Mouse (Mus musculus) forebrain, embryonic 13.5 days (tissue): Measurements from ENCODE around the gene Gramd4. TPM values are rescaled to one million over a fixed set of nuclear protein-coding genes. Genes with fewer than 3 reads are reported as not detected.
"Not testable (repeated sequence)": the region's sequence is repeated elsewhere in the genome, so short reads cannot be mapped to it uniquely, and the experiment has no call there.

ENCODE experiments used
- ATAC-seq: fragments of 200-750 bp; cut with Nextera tagmentation; 2 replicates; pipeline ENCODE4 v1.8.0; 2017
- H3K27ac ChIP-seq: fragments of 300-500 bp; sonication (generic); 2 replicates; pipeline ENCODE4 v1.5.1; 2015; ENCODE audit warnings: inconsistent platforms, mild to moderate bottlenecking, moderate library complexity
- H3K27me3 ChIP-seq: fragments of 300-500 bp; sonication (generic); 2 replicates; pipeline ENCODE4 v1.6.1; 2015; ENCODE audit warnings: mild to moderate bottlenecking, inconsistent platforms
- H3K36me3 ChIP-seq: fragments of 300-500 bp; sonication (generic); 2 replicates; pipeline ENCODE4 v1.6.1; 2015; ENCODE audit warnings: mild to moderate bottlenecking, inconsistent platforms; ENCODE audit not compliant: poor library complexity, severe bottlenecking
- H3K4me1 ChIP-seq: fragments of 300-500 bp; sonication (generic); 2 replicates; pipeline ENCODE4 v1.6.1; 2015; ENCODE audit warnings: inconsistent platforms
- H3K4me2 ChIP-seq: fragments of 300-500 bp; sonication (generic); 2 replicates; pipeline ENCODE4 v1.6.1; 2015; ENCODE audit warnings: inconsistent platforms, mild to moderate bottlenecking, moderate library complexity
- H3K4me3 ChIP-seq: fragments of 300-500 bp; sonication (generic); 2 replicates; pipeline ENCODE4 v1.5.1; 2015; ENCODE audit warnings: mild to moderate bottlenecking, inconsistent platforms
- H3K9ac ChIP-seq: fragments of 300-500 bp; sonication (generic); 2 replicates; pipeline ENCODE4 v1.6.1; 2015; ENCODE audit warnings: mild to moderate bottlenecking, inconsistent platforms
- H3K9me3 ChIP-seq: fragments of 300-500 bp; sonication (generic); replicated peaks from 2 replicates; pipeline ENCODE4 v1.6.1; 2016; ENCODE audit warnings: inconsistent platforms
- WGBS: fragments of 180-500 bp; shearing (Covaris S2); methylation state at CpG from one replicate; pipeline ENCODE4 v1.1.7; 2015; 5-methylcytosine and 5-hydroxymethylcytosine counted together
- polyA plus RNA-seq: library from polyadenylated mRNA; unstranded; fragments of >200 nt; fragmentation: Nextera tagmentation; extraction: Ambion mirVana; gene quantifications from 2 replicates; pipeline ENCODE4 v1.2.1, GENCODE M21; 2015

Gene Gramd4
- polyA plus RNA-seq, 1 experiment from 2014 or later, result 31.6 TPM

DNA sequence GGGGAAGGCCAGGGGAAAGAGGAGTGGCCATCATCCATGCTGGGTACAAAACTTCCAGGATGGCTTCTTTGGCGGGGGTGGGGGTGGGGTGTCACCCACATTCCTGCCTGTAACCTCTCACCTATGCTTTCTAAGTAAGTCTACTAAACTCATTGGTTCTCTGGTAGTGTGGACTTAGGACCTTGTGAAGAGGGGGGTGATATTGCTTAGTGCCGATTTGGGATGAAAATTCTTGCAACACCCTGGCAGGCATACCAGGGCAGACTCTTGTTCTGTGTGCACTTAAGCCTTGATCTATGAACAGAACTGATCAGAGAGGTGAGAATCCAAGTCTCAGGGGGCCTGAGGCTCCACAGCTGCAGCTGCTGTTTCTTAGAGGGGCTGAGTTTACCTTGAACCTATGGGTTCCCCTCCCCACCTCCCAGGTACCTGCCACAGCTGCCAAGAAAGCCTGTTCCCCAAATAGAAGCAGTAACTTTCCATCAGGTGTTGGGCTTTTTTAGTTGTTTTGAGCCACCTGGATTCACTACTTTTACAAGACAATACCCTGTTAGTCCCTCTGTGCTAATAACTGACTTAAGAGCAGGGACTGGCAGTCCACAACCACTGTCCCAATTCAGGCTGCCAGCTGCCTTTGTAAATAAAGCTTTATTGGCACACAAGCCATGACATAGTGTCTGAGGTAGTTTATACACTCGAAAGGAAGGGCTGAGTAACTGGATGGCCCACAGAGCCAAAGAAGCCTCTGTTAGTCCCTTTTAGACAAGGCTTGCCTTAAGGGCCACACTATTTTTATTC is 118.0 kb downstream of the Gramd4 start:
- H3K27ac ChIP-seq, result no peak overlapping the region
- no peaks in the 10 kb centered on the region for H3K9me3 ChIP-seq
- H3K27me3 ChIP-seq, result no peaks in the 10 kb centered on the region
- H3K4me3 ChIP-seq, result no peak overlapping the region
- no peak for ATAC-seq
- WGBS, result 78% methylated on average over 3 of the region's 3 CpGs
- H3K4me1 ChIP-seq, result peaks cover 17% of the 10 kb centered on the region
- H3K36me3 ChIP-seq, result no peaks in the 10 kb centered on the region
- H3K9ac ChIP-seq, result no peak overlapping the region
- no peak overlapping the region for H3K4me2 ChIP-seq

DNA sequence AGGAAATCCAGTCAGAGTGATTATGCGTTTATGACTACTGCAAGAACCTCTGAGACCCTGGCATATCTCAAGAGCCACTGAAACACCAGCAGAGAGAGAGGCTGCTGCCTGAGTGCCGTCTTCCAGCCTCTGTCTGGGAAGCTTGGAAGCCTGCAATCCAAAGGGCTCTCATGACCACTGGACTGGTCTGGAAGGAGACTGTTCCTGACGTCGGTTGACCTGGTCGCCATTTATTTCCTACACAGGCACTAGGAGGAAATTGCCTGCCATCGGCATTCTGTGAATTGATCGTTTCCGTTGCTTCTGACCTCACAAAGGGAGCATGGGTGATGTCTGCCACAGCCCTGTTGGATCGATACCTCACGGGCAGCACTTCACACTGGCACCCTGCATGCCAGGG is 118.7 kb downstream of the Gramd4 start:
- no peak overlapping the region for H3K4me3 ChIP-seq
- ATAC-seq, result no peak
- no peaks in the 10 kb centered on the region for H3K9me3 ChIP-seq
- no peak overlapping the region for H3K4me2 ChIP-seq
- WGBS, result 93% methylated on average over 10 of the region's 10 CpGs
- H3K9ac ChIP-seq, result no peak overlapping the region
- peaks cover 17% of the 10 kb centered on the region for H3K4me1 ChIP-seq
- H3K27ac ChIP-seq, result no peak overlapping the region
- no peaks in the 10 kb centered on the region for H3K27me3 ChIP-seq
- H3K36me3 ChIP-seq, result no peaks in the 10 kb centered on the region

DNA sequence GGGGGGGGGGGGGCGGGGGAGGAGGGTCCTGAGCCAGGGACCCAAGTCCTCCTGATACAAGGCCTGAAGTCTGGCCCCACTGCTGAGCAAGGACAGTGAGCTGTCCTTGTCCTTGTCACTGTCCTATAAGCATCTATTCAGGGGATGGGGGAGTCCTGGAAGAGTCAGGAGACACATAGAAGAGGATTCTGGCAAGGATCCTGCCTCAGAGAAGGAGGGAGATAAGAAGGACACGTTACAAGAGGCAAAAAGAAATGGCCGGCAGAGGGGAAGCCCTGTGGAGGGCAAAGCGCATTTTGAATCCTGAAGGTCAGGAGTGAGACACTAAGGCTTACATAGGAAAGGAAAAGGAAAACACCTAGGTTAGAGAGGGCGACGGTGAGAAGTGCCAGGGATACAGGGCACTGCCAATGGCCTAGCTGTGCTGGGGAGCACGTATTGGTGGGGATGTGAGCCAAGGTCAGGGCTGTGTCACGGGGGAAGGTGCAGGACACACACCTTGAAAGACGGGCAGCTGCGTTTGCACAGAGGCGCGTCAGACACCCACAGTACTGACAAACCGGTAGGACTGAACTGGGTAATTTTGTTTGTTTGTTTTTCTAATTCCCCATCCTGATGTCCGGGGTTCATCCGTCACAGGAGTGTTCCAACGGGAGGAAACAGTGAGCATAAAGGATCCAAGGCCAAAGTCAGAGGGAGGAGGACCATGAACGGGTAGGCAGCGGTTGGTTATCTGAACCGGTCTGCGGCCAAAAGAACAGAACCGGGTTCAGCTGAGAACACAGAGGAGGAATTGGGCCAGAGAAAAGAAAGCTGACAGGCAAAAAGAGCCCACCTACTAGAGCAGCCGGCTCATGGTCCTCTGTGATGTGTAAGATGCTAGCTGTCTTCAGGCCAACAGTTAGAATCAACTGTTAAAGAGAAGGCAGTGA is 119.5 kb downstream of the Gramd4 start:
- H3K4me3 ChIP-seq, result no peak overlapping the region
- no peak overlapping the region for H3K9ac ChIP-seq
- no peaks in the 10 kb centered on the region for H3K9me3 ChIP-seq
- H3K36me3 ChIP-seq, result no peaks in the 10 kb centered on the region
- 89% methylated on average over 21 of the region's 22 CpGs for WGBS
- peaks cover 18% of the 10 kb centered on the region for H3K4me1 ChIP-seq
- no peaks in the 10 kb centered on the region for H3K27me3 ChIP-seq
- H3K4me2 ChIP-seq, result no peak overlapping the region
- H3K27ac ChIP-seq, result no peak overlapping the region
- no peak for ATAC-seq

DNA sequence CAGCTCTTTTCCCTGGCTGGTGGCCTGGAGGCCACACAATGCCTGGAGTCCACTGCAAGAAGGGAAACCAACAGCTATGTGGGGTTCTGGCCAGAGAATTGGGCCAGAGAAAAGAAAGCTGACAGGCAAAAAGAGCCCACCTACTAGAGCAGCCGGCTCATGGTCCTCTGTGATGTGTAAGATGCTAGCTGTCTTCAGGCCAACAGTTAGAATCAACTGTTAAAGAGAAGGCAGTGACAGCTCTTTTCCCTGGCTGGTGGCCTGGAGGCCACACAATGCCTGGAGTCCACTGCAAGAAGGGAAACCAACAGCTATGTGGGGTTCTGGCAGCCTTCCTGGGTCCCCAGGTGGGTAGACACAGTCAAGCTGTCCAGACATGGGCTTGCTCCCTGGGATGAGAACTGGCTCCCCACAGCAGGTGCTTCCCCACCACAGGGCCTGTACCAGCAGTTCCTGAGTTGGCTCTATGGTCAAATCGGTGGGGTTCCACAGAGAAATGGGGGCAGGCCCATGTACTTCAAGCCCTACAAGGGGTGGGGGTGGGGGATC is 120.3 kb downstream of the Gramd4 start:
- H3K27me3 ChIP-seq, H3K4me3 ChIP-seq, H3K9me3 ChIP-seq, H3K9ac ChIP-seq, ATAC-seq, H3K36me3 ChIP-seq, H3K27ac ChIP-seq, H3K4me2 ChIP-seq: not testable (repeated sequence)
- WGBS, result 87% methylated on average over 2 of the region's 2 CpGs
- peaks cover 23% of the 10 kb centered on the region for H3K4me1 ChIP-seq

DNA sequence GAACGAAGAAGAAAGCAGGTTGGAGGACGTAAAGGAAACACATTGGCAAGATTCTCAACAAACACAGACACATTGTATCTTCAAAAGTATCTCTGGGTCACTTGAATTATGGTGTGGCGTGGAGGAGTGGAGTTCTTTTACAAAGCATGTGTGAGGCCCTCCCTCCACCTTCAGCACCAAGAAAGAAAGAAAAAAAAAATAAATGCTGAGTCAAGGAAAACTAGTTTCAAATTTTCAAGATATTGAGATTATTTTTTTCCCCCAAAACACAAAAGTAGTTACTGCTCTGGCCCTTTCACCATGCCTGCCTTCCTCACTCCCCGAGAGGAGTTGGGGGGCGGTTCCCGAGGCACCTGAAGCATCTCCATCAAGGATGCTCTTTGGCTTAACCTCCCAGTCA is 121.1 kb downstream of the Gramd4 start:
- Histone ChIP-seq H3K9ac (no peak overlapping the region), H3K4me3 (no peak overlapping the region), H3K4me1 (peaks cover 19% of the 10 kb centered on the region), H3K27me3 (no peaks in the 10 kb centered on the region), H3K27ac (no peak overlapping the region), H3K4me2 (no peak overlapping the region), H3K36me3 (no peaks in the 10 kb centered on the region), H3K9me3 (no peaks in the 10 kb centered on the region)
- ATAC-seq, result no peak
- WGBS, result 94% methylated on average over 6 of the region's 6 CpGs

DNA sequence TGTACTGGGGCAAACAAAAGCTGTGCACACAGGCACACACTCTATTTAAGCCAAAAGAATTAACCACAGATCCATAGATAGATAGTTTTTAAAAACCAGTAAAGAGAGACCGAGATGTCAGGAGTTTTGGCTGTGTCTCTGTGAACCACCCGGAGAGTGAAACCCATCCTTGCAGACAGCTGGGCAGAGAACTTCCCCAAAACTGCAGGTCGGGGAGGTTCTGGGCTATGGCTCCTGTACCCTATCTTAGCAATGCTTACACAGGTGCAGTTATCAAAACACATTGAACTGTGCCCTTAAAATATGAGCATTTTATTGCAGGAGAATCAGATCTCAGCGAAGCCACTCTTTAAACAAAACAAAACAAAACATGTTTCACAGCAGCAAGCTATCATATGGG is 122.9 kb downstream of the Gramd4 start:
- Histone ChIP-seq H3K27ac (no peak overlapping the region), H3K4me2 (no peak overlapping the region), H3K9me3 (no peaks in the 10 kb centered on the region), H3K9ac (no peak overlapping the region), H3K36me3 (no peaks in the 10 kb centered on the region), H3K4me1 (peaks cover 29% of the 10 kb centered on the region), H3K27me3 (no peaks in the 10 kb centered on the region), H3K4me3 (no peak overlapping the region)
- 92% methylated on average over 4 of the region's 4 CpGs for WGBS
- no peak for ATAC-seq

DNA sequence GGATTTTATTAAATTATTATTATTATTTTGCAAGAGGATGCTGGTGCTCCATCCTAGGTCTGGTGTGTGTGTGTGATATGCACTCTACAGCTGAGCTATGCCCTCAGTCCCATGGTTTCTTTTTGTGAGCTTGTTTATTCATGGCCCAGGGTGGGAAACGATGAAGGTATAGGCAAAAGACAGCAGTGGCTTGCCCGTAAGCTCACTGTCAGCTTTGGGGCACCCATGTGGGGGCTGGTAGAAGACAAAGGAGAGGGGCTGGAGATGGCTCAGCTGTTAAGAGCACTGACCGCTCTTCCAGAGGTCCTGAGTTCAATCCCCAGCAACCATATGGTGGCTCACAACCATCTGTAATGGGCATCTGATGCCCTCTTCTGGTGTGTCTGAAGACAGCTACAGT is 123.8 kb downstream of the Gramd4 start:
- not testable (repeated sequence) for H3K36me3 ChIP-seq, H3K27me3 ChIP-seq, H3K27ac ChIP-seq, H3K9ac ChIP-seq, ATAC-seq, H3K4me3 ChIP-seq, H3K9me3 ChIP-seq, H3K4me2 ChIP-seq
- 87% methylated on average over 3 of the region's 3 CpGs for WGBS
- peaks cover 34% of the 10 kb centered on the region for H3K4me1 ChIP-seq

DNA sequence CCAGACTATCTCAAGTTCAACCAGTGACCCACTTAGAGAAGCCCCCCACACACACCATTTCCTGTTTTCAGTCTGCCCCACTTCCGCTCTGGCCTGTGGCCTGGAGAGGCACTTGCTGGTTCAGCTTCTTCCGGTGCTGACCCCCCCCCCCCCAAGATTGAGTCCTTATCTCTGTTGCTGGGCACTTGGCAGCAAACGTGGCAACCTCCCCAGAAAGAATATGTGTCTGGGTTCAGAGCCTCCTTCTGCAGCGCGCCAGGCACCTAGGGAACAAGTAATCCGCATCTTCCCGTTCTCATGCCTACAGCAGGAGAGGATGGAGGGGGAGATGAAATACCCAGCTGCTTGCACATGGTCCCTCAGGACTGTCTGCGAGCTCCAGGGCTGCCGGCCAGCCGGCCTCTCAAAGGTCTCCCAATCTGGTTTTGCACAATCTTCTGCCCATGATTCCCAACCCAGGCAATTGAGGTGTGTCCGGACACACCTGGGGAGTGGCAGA is 124.5 kb downstream of the Gramd4 start:
- WGBS, result 66% methylated on average over 11 of the region's 11 CpGs
- Histone ChIP-seq H3K27ac (peak overlapping the region; percentile 16; the same call in 1 of the 2 replicates), H3K4me2 (no peak overlapping the region; the same call in 1 of the 2 replicates), H3K9me3 (no peaks in the 10 kb centered on the region), H3K9ac (peak overlapping the region; percentile 18; the same call in 1 of the 2 replicates), H3K4me3 (no peak overlapping the region), H3K36me3 (no peaks in the 10 kb centered on the region), H3K27me3 (no peaks in the 10 kb centered on the region), H3K4me1 (peaks cover 38% of the 10 kb centered on the region)
- ATAC-seq, result no peak

DNA sequence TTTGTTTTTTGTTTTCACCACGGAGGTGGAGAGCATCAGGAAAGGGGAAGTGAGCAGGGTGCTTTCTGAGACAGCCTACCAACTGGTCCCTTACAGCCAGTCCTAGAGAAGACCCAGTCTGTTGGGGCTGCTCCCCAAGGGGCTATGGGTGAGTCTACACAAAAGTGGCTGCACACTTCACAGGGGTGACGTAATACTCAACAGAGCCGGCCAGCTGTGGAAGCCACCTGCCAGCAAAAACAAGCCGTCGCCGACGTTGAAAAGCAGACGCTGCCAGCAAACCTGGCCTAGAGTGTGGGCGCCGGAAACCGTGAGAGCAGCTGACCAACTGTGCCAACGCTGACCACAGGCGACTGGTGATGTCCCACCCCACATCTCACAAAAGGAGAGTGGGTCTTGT is 125.2 kb downstream of the Gramd4 start:
- H3K9ac ChIP-seq, result no peak overlapping the region
- ATAC-seq, result no peak

DNA sequence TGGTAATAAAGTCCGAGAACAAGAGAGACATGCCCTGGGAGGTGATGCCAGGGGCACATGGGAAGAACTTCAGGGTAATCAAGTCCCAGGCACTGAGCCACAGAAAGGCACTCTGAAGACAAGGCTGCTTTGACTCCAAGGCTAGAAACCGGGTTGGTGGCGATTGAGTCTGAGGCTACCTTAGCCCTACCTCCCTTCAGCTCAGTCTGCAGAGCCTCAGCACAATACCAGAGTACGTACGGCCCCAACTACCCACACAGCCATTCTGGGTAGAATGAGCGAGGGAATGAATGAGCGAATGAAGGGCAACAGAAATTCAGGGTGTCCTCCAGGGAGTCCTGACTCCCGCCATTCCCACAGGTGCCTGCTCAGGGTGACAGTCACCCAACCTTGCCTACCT is 126.0 kb downstream of the Gramd4 start:
- no peak overlapping the region for H3K4me2 ChIP-seq
- ATAC-seq, result no peak

More for the DNA sequence above, 125.2 kb downstream of the Gramd4 start:
- H3K9me3 ChIP-seq, result no peaks in the 10 kb centered on the region
- no peaks in the 10 kb centered on the region for H3K27me3 ChIP-seq
- no peak overlapping the region for H3K4me2 ChIP-seq
- H3K4me3 ChIP-seq, result no peak overlapping the region
- 55% methylated on average over 13 of the region's 13 CpGs for WGBS
- H3K36me3 ChIP-seq, result no peaks in the 10 kb centered on the region
- peak overlapping the region; percentile 16; the same call in 1 of the 2 replicates for H3K27ac ChIP-seq
- peaks cover 38% of the 10 kb centered on the region for H3K4me1 ChIP-seq

DNA sequence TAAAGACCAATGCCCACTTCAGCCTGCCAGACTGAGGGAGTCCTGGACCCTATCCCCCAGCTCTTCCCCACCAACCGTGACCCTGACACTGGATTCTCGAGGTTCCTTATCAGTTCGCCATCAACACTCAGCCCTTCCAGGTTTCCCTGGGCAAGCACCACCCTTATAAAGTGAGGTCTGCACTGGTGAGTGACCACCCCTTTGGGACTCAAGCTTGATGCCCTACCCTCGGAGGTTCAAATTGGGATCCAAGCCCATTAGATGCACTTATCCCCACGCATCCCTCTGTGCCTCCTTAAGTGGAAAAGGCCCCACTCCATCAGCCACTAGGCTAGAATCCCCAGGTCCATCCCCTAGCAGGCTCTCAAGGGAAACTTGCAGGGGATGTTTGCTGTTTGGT is 126.6 kb downstream of the Gramd4 start:
- H3K36me3 ChIP-seq, result no peaks in the 10 kb centered on the region
- H3K27ac ChIP-seq, result no peak overlapping the region

More for the DNA sequence above, 126.0 kb downstream of the Gramd4 start:
- Histone ChIP-seq H3K27ac (no peak overlapping the region), H3K36me3 (no peaks in the 10 kb centered on the region), H3K4me1 (peaks cover 44% of the 10 kb centered on the region), H3K9ac (no peak overlapping the region), H3K27me3 (no peaks in the 10 kb centered on the region), H3K4me3 (no peak overlapping the region), H3K9me3 (no peaks in the 10 kb centered on the region)
- WGBS, result 93% methylated on average over 8 of the region's 8 CpGs

More for the DNA sequence above, 126.6 kb downstream of the Gramd4 start:
- peak overlapping the region; percentile 79 for H3K4me2 ChIP-seq
- H3K4me3 ChIP-seq, result peak overlapping the region; percentile 88
- no peaks in the 10 kb centered on the region for H3K9me3 ChIP-seq
- peaks cover 50% of the 10 kb centered on the region for H3K4me1 ChIP-seq
- no peaks in the 10 kb centered on the region for H3K27me3 ChIP-seq
- 84% methylated on average over 5 of the region's 5 CpGs for WGBS
- ATAC-seq, result no peak
- H3K9ac ChIP-seq, result peak overlapping the region; percentile 96
